Mouse (Mus musculus) small intestine, adult 2 months (tissue): ENCODE data around the gene Msi2. TPM values are rescaled to one million over a fixed set of nuclear protein-coding genes. Genes with fewer than 3 reads are reported as not detected.

Source experiments
- H3K27ac ChIP-seq: fragments of 200-500 bp; 2 replicates; pipeline ENCODE4 v1.5.1; 2012; ENCODE audit warnings: low read depth, low read length, control low read depth, inconsistent platforms; ENCODE audit not compliant: insufficient read depth
- H3K27me3 ChIP-seq: fragments of 200-500 bp; 2 replicates; pipeline ENCODE4 v1.6.1; 2012; ENCODE audit warnings: mild to moderate bottlenecking, moderate library complexity, low read length, inconsistent platforms; ENCODE audit not compliant: control insufficient read depth, insufficient read depth
- H3K36me3 ChIP-seq: fragments of 200-500 bp; 2 replicates; pipeline ENCODE4 v1.6.1; 2012; ENCODE audit warnings: mild to moderate bottlenecking, low read length, control low read depth, inconsistent platforms; ENCODE audit not compliant: control insufficient read depth, insufficient read depth
- H3K4me1 ChIP-seq: fragments of 200-500 bp; 2 replicates; pipeline ENCODE4 v1.6.1; 2012; ENCODE audit warnings: low read length, inconsistent platforms, mixed read lengths; ENCODE audit not compliant: control insufficient read depth, insufficient read depth, insufficient read length
- H3K4me3 ChIP-seq: fragments of 200-500 bp; 2 replicates; pipeline ENCODE4 v1.5.1; 2012; ENCODE audit warnings: low read depth, mild to moderate bottlenecking, control low read depth, inconsistent platforms, low read length, moderate library complexity
- CTCF ChIP-seq: fragments of 200-500 bp; IDR thresholded peaks from 2 replicates; pipeline ENCODE4 v1.5.1; 2012; ENCODE audit warnings: low read depth, mild to moderate bottlenecking, control low read depth, inconsistent platforms, low read length, moderate library complexity, mixed read lengths; ENCODE audit not compliant: insufficient replicate concordance, insufficient read length; ENCODE audit errors: extremely low read depth
- POLR2A ChIP-seq: fragments of 200-500 bp; IDR thresholded peaks from 2 replicates; pipeline ENCODE4 v1.6.1; 2012; ENCODE audit warnings: low read depth, mild to moderate bottlenecking, control low read depth, inconsistent platforms, low read length, moderate library complexity
- WGBS: fragments of 180-500 bp; shearing (Covaris S2); methylation state at CpG from one replicate; pipeline ENCODE4 v1.1.7; 2018; 5-methylcytosine and 5-hydroxymethylcytosine counted together
- polyA plus RNA-seq: library from polyadenylated mRNA; depleted of rRNA; stranded (reverse); fragments of >200 nt; gene quantifications from 2 replicates; pipeline ENCODE4 v1.2.3, GENCODE M21; 2012

The Msi2 gene
- polyA plus RNA-seq, 1 experiment = 8.8 TPM

DNA sequence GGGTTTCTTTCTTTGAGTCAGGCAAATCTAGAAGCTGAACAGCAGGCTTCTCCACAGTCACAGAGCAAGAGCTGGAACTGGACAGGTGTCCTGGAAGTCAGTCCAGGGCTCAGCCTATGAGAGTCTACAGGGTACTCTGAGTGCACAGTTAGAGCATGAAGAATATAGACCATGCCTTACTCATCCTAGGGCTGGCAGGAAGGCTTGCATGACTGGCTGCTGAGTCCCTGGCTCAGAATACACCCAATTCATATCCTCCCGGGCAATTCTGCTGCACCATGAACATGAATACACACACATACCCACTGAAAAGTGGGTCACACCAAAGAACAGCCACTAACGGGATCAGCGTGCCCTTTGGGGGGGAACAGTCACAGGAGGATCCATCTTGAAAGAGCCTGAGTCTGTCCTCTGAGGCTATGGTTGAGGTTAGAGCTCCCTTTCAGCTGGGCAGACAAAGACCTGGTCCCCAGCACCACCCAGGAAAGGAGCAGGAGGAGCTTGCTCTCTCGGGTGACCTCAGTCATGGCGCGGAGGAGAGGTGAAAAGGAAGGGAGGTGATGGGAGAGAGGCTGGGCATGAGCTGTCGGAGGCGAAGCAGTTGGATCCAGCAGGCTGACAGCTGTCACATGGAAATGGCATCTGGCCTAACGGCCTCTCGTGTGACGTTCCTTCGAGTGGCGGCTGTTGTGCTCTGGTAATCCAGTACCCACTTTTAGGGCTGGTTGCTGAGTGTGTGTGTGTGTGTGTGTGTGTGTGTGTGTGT, 230.0 kb downstream of the Msi2 start:
- TF ChIP-seq CTCF (no peak), POLR2A (no peak)
- Histone ChIP-seq H3K27ac (no peak overlapping the region), H3K27me3 (no peaks in the 10 kb centered on the region), H3K4me1 (peaks cover 7% of the 10 kb centered on the region; the same call in 1 of the 2 replicates), H3K36me3 (no peaks in the 10 kb centered on the region), H3K4me3 (no peak overlapping the region)
- WGBS = 90% methylated on average over 13 of the region's 13 CpGs

DNA sequence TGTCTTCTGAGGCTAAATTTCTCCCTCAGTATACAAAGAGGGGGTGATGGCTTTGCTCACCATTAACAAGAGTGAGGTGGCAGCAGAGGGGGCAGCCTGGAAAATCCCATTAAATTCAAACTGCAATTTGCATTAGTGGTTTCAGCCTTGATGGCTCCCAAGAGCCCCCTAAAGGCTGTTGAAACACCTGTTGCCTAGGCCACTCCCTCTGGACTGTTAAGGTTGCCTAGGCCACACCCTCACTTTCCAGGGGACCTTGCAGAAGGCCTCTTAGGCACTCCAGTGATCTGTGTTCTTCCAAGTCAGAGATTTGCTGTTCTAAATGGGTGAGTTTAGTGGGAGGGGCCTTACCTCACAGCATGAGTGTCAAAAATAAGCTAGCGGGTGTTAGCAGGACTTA, 232.3 kb downstream of the Msi2 start:
- H3K4me3 ChIP-seq = no peak overlapping the region
- TF ChIP-seq POLR2A (no peak; the same call in 1 of the 2 replicates), CTCF (no peak)
- no peaks in the 10 kb centered on the region for H3K36me3 ChIP-seq
- no peak overlapping the region for H3K27ac ChIP-seq
- H3K4me1 ChIP-seq = peaks cover 7% of the 10 kb centered on the region; the same call in 1 of the 2 replicates
- WGBS = 62% methylated on average over 1 of the region's 1 CpGs
- H3K27me3 ChIP-seq = no peaks in the 10 kb centered on the region

DNA sequence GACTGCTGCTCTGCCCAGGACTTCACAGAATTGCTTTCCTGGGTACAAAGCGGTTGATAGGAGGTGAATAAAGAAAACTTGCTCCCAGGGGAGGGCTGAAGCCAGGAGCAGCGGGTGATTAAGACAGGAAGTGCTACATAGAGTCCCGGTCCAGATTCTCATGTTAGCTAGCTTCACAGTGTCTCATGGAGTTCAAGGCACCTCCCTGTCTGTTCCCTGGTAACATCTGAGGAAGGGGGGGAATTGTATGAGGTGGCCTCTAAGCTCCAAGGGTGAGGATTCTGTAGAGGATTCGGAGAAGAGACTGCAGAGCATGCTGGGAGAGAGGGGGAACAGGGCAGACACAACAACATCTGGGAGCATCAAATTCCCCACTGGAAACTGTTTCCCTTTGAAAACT, 233.2 kb downstream of the Msi2 start:
- no peaks in the 10 kb centered on the region for H3K27me3 ChIP-seq
- H3K4me1 ChIP-seq = peaks cover 7% of the 10 kb centered on the region; the same call in 1 of the 2 replicates
- H3K36me3 ChIP-seq = no peaks in the 10 kb centered on the region
- no peak overlapping the region for H3K27ac ChIP-seq
- no peak for TF ChIP-seq POLR2A
- TF ChIP-seq CTCF = no peak
- WGBS = 71% methylated on average over 4 of the region's 4 CpGs
- H3K4me3 ChIP-seq = no peak overlapping the region

DNA sequence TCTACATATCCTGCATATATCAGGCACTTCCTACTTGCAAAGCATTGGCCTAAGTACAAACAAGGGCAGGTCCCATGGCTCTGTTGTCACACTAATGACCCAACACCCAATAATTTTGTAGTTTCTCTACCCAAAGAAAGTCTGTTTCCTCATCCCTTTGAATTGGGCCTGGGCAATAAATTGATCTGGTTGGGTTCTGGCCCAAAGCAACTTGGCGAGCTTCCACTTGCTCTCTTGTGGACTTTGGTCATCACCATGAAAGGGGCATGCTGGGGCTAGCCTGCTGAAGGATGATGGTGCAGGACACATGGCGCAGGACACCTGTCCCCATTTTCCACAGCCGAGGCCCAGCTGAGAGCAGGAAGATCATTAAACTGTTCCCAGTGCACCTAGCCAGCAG, 234.3 kb downstream of the Msi2 start:
- Histone ChIP-seq H3K27me3 (no peaks in the 10 kb centered on the region), H3K27ac (no peak overlapping the region), H3K36me3 (no peaks in the 10 kb centered on the region), H3K4me3 (no peak overlapping the region), H3K4me1 (peaks cover 7% of the 10 kb centered on the region; the same call in 1 of the 2 replicates)
- 34% methylated on average over 3 of the region's 3 CpGs for WGBS
- TF ChIP-seq POLR2A (no peak), CTCF (no peak)

DNA sequence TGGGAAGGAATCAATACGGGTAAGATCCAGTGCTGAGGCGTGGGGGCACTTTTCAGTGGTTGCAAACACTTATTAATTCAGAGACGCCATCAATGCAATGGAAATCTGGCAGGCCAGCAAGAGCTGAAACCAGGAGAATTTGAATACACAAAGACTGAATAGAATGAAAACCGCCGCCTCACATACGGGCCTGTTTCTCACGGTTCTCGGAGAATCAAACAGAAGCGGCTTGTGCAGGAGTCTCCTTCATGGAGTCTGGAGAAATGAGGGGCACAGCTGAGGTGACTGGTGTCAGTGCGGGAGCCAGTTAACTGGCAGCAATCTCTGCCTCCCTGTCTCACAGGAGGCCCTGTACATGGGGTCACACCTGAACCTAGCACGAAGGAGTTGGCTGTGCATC, 235.7 kb downstream of the Msi2 start:
- Histone ChIP-seq H3K27me3 (no peaks in the 10 kb centered on the region), H3K27ac (no peak overlapping the region), H3K4me3 (no peak overlapping the region), H3K4me1 (peaks cover 7% of the 10 kb centered on the region; the same call in 1 of the 2 replicates), H3K36me3 (no peaks in the 10 kb centered on the region)
- WGBS = 93% methylated on average over 11 of the region's 11 CpGs
- TF ChIP-seq POLR2A (no peak), CTCF (no peak)

DNA sequence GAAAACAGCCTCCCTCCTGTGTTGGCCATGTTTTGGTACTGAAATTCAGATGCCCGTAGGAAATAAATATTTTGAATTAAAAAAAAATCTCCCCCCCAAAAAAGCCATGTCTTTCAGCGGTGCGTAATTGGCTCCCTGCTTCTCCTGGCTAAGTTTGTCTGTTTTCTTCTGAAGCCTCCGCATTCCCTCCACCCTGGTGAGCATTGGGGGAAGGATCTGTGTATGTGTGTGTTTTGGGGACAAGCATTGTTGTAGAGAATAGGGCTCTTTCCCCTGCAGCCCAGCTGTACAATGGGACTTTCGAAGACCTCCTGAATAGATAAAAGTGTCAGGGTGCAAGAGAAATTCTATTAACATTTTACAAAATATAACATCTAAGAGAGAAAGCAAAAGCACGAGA, 236.1 kb downstream of the Msi2 start:
- no peaks in the 10 kb centered on the region for H3K36me3 ChIP-seq
- no peak overlapping the region for H3K4me3 ChIP-seq
- 90% methylated on average over 6 of the region's 6 CpGs for WGBS
- TF ChIP-seq POLR2A (no peak), CTCF (no peak)
- H3K4me1 ChIP-seq = peaks cover 7% of the 10 kb centered on the region; the same call in 1 of the 2 replicates
- no peaks in the 10 kb centered on the region for H3K27me3 ChIP-seq
- no peak overlapping the region for H3K27ac ChIP-seq

DNA sequence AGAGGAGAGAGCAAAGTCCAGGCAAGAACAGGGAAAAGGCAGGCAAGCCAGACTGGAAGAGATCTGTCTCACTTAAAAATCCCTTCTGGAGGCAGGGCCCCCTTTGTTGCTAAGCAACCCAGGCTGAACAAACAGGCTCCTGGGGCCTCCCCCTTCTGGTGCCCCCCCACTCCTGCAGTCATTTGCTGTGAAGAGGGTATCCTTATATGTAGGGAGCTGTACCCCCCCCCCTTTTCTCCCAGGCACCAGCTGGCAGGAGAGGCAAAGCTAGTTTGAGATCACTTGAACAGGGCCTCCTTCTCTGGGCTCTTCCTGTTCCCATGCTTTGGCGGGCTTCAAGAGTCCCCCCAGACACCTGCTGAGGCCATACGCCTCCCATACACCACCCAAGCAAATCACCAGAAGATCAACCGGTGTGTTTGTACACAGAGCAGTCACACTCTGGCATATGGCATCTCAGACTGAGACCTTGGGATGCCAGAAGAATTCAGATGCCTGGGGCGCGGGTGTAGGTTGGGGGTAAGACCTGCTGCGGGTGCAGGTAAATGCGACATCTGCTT, 236.6 kb downstream of the Msi2 start:
- WGBS = 63% methylated on average over 7 of the region's 7 CpGs
- H3K4me3 ChIP-seq = no peak overlapping the region
- peaks cover 7% of the 10 kb centered on the region; the same call in 1 of the 2 replicates for H3K4me1 ChIP-seq
- no peak for TF ChIP-seq CTCF
- TF ChIP-seq POLR2A = no peak
- no peak overlapping the region for H3K27ac ChIP-seq
- no peaks in the 10 kb centered on the region for H3K36me3 ChIP-seq
- H3K27me3 ChIP-seq = no peaks in the 10 kb centered on the region
